Mouse (Mus musculus) thymus, postnatal 25 days (tissue): Measurements from ENCODE around the gene Chst4.

Source experiments
- DNase-seq: peaks from one replicate; pipeline ENCODE4 v3.0.0; 2022

The Chst4 gene

GRCm38 (mm10) chr8:110006312-110007023 is 33.1 kb downstream of the Chst4 start:
- DNase-seq = no peak

- no peak for DNase-seq
Measured at GRCm38 (mm10) chr8:110004300-110004699, 35.2 kb downstream of the Chst4 start.

- DNase-seq = peak; percentile 22
Measured at GRCm38 (mm10) chr8:110002953-110003352, 36.6 kb downstream of the Chst4 start.

GRCm38 (mm10) chr8:109999974-110000373 is 39.6 kb downstream of the Chst4 start:
- no peak for DNase-seq

GRCm38 (mm10) chr8:109998066-109998465 is 41.5 kb downstream of the Chst4 start:
- DNase-seq = no peak

- no peak for DNase-seq
Measured at GRCm38 (mm10) chr8:109997381-109997780, 42.2 kb downstream of the Chst4 start.

GRCm38 (mm10) chr8:109992951-109993350 is 46.6 kb downstream of the Chst4 start:
- no peak for DNase-seq

GRCm38 (mm10) chr8:109992166-109992565 is 47.4 kb downstream of the Chst4 start:
- DNase-seq = no peak

GRCm38 (mm10) chr8:109990224-109990623 is 49.3 kb downstream of the Chst4 start, which contains the start of gene Tat:
Gene Tat (plus strand): TSS chr8:109990437.
- DNase-seq = no peak

GRCm38 (mm10) chr8:109989151-109989550 is 50.4 kb downstream of the Chst4 start:
- DNase-seq = no peak

GRCm38 (mm10) chr8:109987776-109988175 is 51.8 kb downstream of the Chst4 start:
- DNase-seq = no peak

GRCm38 (mm10) chr8:109986384-109986783 is 53.2 kb downstream of the Chst4 start:
- no peak for DNase-seq

- DNase-seq = no peak
Measured at GRCm38 (mm10) chr8:109983944-109984343, 55.6 kb downstream of the Chst4 start.

GRCm38 (mm10) chr8:109982386-109983105 is 57.0 kb downstream of the Chst4 start:
- peak; percentile 24 for DNase-seq

GRCm38 (mm10) chr8:109979339-109979738 is 60.2 kb downstream of the Chst4 start:
- no peak for DNase-seq
